10 mouse cellular contexts compared by ENCODE assay signal in the genomic region with DNA sequence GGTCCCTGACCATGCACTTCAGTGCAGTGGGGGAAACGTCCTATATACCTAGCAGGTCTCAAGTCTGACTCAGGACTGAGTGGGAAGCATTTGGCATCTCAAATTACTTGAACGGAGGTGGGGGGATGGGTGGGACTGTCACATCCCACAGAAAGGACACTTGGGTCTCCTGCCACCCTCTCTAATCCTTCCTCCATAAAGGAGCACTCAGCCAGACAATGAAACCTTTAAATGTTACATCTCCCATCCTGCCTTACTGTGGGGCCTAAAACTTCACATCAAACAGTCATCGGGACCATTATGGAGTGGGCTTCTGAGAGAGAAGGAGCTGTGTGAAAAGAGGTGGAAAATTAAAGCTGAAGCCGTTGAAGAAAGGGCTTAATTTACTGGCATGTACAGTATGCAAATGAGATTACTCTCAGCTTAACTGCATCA.
DNase-seq lines count a peak whose midpoint lies in the region; ATAC-seq and TF ChIP-seq lines count a peak whose summit lies in the region.
"Had no signal": no experiment of that assay in that cellular context is flagged by ENCODE, and none has a peak within 500 bp of the region (broad histone marks: within the 10 kb centered on the region; RNA-seq: fewer than 3 reads in every experiment).

No protein-coding gene starts in this region.

- no peaks in the 10 kb centered on the region for H3K27me3 ChIP-seq in intestine, embryonic 16.5 days (replicated peaks; ENCODE audit: control insufficient read depth, insufficient read depth, low read length)
- no peaks in the 10 kb centered on the region for H3K27me3 ChIP-seq in intestine, embryonic 15.5 days (replicated peaks)
- H3K27me3 ChIP-seq in forebrain, embryonic 10.5 days (ENCODE audit: poor library complexity, severe bottlenecking): no peaks in the 10 kb centered on the region
- H3K27me3 ChIP-seq in midbrain, embryonic 15.5 days (replicated peaks): 0 out of 2 replicates have a peak, but pooled peaks cover 3% of the 10 kb centered on the region
- no peaks in the 10 kb centered on the region for H3K27me3 ChIP-seq in thymus, adult 2 months (ENCODE audit: control insufficient read depth, insufficient read depth, low read length)
- H3K27me3 ChIP-seq: lung, embryonic 15.5 days had no signal

- H3K4me1 ChIP-seq in intestine, embryonic 16.5 days (ENCODE audit: control insufficient read depth, insufficient read depth, low read length): peaks cover 62% of the 10 kb centered on the region
- peaks cover 40% of the 10 kb centered on the region for H3K4me1 ChIP-seq in intestine, embryonic 15.5 days (replicated peaks)
- H3K4me1 ChIP-seq in forebrain, embryonic 10.5 days: peaks cover 76% of the 10 kb centered on the region
- peaks cover 52% of the 10 kb centered on the region for H3K4me1 ChIP-seq in midbrain, embryonic 15.5 days
- 0 out of 2 replicates have a peak, but pooled peaks cover 5% of the 10 kb centered on the region for H3K4me1 ChIP-seq in thymus, adult 2 months (replicated peaks; ENCODE audit: control insufficient read depth, insufficient read depth, low read length)

- H3K36me3 ChIP-seq in intestine, embryonic 16.5 days (ENCODE audit: control insufficient read depth, insufficient read depth, low read length): no peaks in the 10 kb centered on the region
- no peaks in the 10 kb centered on the region for H3K36me3 ChIP-seq in intestine, embryonic 15.5 days
- H3K36me3 ChIP-seq in forebrain, embryonic 10.5 days (replicated peaks): no peaks in the 10 kb centered on the region
- no peaks in the 10 kb centered on the region for H3K36me3 ChIP-seq in midbrain, embryonic 15.5 days (replicated peaks)
- H3K36me3 ChIP-seq in thymus, adult 2 months (ENCODE audit: control insufficient read depth, insufficient read depth, low read length): no peaks in the 10 kb centered on the region
- H3K36me3 ChIP-seq: lung, embryonic 15.5 days had no signal

- TF ChIP-seq CTCF in thymus, adult 2 months (IDR thresholded peaks at IDR 0.05; ENCODE audit: borderline replicate concordance, control insufficient read depth, extremely low read depth, insufficient read depth, low read length, poor library complexity): no peak

- no peak overlapping the region for H3K4me2 ChIP-seq in intestine, embryonic 16.5 days (ENCODE audit: low read depth, low read length)
- H3K4me2 ChIP-seq in intestine, embryonic 15.5 days (replicated peaks): no peak overlapping the region
- no peak overlapping the region for H3K4me2 ChIP-seq in midbrain, embryonic 15.5 days
- H3K4me2 ChIP-seq: lung, embryonic 15.5 days had no signal

- TF ChIP-seq POLR2A in thymus, adult 2 months (IDR thresholded peaks at IDR 0.05; ENCODE audit: control insufficient read depth, extremely low read depth, insufficient read depth, low read length, poor library complexity): no peak

- peak; percentile 62 for DNase-seq in ZHBTc4 (ENCODE audit: low read depth, low spot score)
- peak; percentile 53 for DNase-seq in forebrain, embryonic 10.5 days (ENCODE audit: extremely low spot score, low spot score)
- no peak for DNase-seq in MN1 (ENCODE audit: low spot score)
- DNase-seq in adrenal gland, adult 2 months: no peak
- no peak for DNase-seq in thymus, adult 2 months
- DNase-seq: cerebellum, adult 18-20 months had no signal

- H3K9me3 ChIP-seq in intestine, embryonic 16.5 days (ENCODE audit: control insufficient read depth, low read length): no peaks in the 10 kb centered on the region
- H3K9me3 ChIP-seq in intestine, embryonic 15.5 days: no peaks in the 10 kb centered on the region
- no peaks in the 10 kb centered on the region for H3K9me3 ChIP-seq in forebrain, embryonic 10.5 days
- H3K9me3 ChIP-seq in midbrain, embryonic 15.5 days: no peaks in the 10 kb centered on the region
- H3K9me3 ChIP-seq: lung, embryonic 15.5 days had no signal

- H3K27ac ChIP-seq in intestine, embryonic 16.5 days (ENCODE audit: low read length): peak overlapping the region; percentile 23; the same call in 1 of the 2 replicates
- no peak overlapping the region for H3K27ac ChIP-seq in intestine, embryonic 15.5 days
- H3K27ac ChIP-seq in forebrain, embryonic 10.5 days: peak overlapping the region; percentile 78
- no peak overlapping the region for H3K27ac ChIP-seq in midbrain, embryonic 15.5 days
- H3K27ac ChIP-seq in thymus, adult 2 months (ENCODE audit: control insufficient read depth, insufficient read depth, low read length): no peak overlapping the region
- H3K27ac ChIP-seq: lung, embryonic 15.5 days had no signal

- no peak overlapping the region for H3K4me3 ChIP-seq in intestine, embryonic 16.5 days (ENCODE audit: low read length)
- H3K4me3 ChIP-seq in intestine, embryonic 15.5 days (replicated peaks): no peak overlapping the region
- peak overlapping the region; percentile 32; the same call in 1 of the 2 replicates for H3K4me3 ChIP-seq in forebrain, embryonic 10.5 days
- no peak overlapping the region for H3K4me3 ChIP-seq in midbrain, embryonic 15.5 days
- H3K4me3 ChIP-seq in thymus, adult 2 months (ENCODE audit: control insufficient read depth, insufficient read depth, low read length): no peak overlapping the region
- H3K4me3 ChIP-seq: lung, embryonic 15.5 days had no signal

- H3K9ac ChIP-seq in intestine, embryonic 16.5 days (ENCODE audit: low read depth, low read length): no peak overlapping the region
- H3K9ac ChIP-seq in intestine, embryonic 15.5 days: no peak overlapping the region
- no peak overlapping the region for H3K9ac ChIP-seq in midbrain, embryonic 15.5 days
- H3K9ac ChIP-seq: lung, embryonic 15.5 days had no signal

- ATAC-seq in intestine, embryonic 16.5 days: no peak
- no peak for ATAC-seq in intestine, embryonic 15.5 days
- ATAC-seq in midbrain, embryonic 15.5 days (replicated peaks): peak; percentile 50

- 16% methylated on average over 4 of the region's 4 CpGs for WGBS in intestine, embryonic 16.5 days
- 16% methylated on average over 4 of the region's 4 CpGs for WGBS in intestine, embryonic 15.5 days
- WGBS in forebrain, embryonic 10.5 days: 3% methylated on average over 4 of the region's 4 CpGs
- WGBS in midbrain, embryonic 15.5 days: 4% methylated on average over 4 of the region's 4 CpGs
- WGBS in thymus, adult 2 months: 72% methylated on average over 4 of the region's 4 CpGs

Comparison
In these comparisons a context has a peak if more than half of its experiments do, and no peak if none do; other contexts are left out.
1. H3K27ac ChIP-seq: peak in intestine, embryonic 16.5 days (single experiment) and forebrain, embryonic 10.5 days (single experiment); none in intestine, embryonic 15.5 days (single experiment), midbrain, embryonic 15.5 days (single experiment) and thymus, adult 2 months (single experiment).
2. DNase-seq: peak in ZHBTc4 (single experiment) and forebrain, embryonic 10.5 days (single experiment); none in MN1 (single experiment), adrenal gland, adult 2 months (single experiment) and thymus, adult 2 months (single experiment).